Mouse (Mus musculus) Muller cell, postnatal 12 days (primary cell): ENCODE results near the gene Bora.
"Not testable (repeated sequence)": the region's sequence is repeated elsewhere in the genome, so short reads cannot be mapped to it uniquely, and the experiment has no call there.

Experiments used
- DNase-seq: peaks from one replicate; pipeline ENCODE4 v3.0.0-alpha.2; 2015; ENCODE audit errors: inconsistent ontology term

Gene Bora

GRCm38 (mm10) chr14:99046031-99046781 lies at the start of gene Bora, which contains the start of gene Mzt1:
Gene Bora (plus strand): TSS chr14:99046222.
Gene Mzt1 (minus strand): TSS chr14:99046134.
- DNase-seq: peak; percentile 97

DNA sequence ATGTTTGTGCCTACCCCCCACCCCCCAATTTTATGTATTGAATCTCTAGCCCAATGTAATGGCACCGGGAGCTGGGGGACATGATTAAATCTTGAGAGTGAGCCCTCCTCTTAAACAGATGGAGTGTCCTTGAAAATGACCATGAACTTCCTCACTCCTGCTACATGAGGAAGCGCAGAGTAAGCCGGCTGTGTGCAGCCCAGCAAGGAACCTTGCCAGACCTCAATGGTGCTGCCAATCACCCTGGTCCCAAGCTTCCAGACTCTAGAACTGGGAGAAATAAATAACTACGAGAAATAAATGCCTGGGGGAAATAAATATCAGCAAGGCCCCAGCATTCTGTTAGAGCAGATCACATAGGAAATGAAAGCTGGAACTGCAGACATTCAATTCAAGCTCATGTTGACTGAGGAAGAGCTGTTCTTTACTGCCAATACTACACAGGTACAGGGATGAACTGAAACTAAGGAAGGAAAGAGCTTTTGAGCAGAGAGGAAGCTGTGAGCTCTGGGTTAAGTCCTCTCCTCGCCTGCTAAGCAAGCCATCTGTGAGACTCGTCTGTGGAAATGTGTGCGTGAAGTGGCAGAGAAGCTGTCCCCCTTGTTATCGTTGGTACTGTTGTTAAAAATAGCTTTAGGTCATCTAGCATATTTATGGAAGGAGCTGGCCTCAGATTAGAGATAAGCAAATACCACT lies 35.6 kb upstream of the Bora start:
- no peak for DNase-seq

DNA sequence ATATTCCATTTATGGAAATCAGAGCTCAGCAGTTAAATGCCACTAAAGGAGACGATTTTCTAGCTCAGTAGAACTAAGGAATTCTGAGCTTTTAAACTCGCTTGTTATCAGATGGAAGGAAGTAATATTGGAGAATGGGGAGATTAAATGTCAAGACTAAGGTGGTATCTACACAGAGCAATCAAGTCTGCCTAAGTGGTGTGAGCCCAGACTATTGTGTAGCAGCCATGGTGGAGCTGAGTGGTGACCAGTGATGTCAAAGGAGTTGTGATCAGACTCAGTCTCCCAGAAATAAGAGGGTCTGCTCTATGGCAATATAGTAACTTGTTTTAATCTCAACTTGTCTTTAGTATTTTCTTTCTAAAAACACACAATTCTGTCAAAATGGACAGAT lies 35.1 kb upstream of the Bora start:
- DNase-seq: peak; percentile 7

- DNase-seq: no peak
Observed at GRCm38 (mm10) chr14:99018691-99019090, 27.3 kb upstream of the Bora start.

- no peak for DNase-seq
Observed at GRCm38 (mm10) chr14:99019136-99019808, 26.8 kb upstream of the Bora start.

DNA sequence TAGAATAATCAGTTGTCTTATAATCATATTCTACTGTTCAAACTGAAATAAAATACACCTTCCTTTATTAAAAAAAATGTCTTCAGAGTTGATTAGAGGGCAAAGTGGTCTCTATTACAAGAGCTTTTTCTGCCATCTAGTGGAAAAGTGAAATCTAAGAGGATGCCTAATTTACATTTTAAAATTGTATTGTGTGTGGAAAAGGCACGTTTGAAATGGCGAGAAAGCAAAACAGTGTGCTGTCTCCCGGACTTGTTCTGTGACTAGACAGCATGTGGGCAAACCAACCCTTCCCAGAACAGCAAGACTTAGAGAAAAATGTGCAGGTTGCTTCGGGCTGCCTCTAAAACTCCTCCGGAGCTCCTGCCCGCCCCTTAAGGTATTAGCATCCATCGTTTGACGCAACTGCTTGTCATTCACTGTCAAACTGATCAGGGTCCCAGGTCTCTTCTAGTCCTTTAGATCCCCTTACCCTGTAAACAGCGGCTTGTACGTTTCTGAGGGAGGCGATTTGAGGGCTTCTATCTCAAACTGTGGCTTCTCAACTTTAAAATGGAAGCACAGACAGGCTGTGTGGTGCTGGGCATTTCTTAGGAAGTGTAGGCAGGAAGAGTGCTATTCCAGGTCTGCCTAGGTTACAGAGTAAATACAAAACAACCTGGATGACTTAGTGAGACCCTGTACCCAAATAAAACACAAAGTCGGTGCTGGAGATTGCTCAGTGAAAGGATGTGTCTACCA lies 23.5 kb upstream of the Bora start:
- DNase-seq: peak; percentile 17

GRCm38 (mm10) chr14:99029987-99030386 lies 16.0 kb upstream of the Bora start:
- no peak for DNase-seq

- DNase-seq: no peak
Observed at GRCm38 (mm10) chr14:99031337-99031873, 14.6 kb upstream of the Bora start.

- no peak for DNase-seq
Observed at GRCm38 (mm10) chr14:99032596-99032995, 13.4 kb upstream of the Bora start.

DNA sequence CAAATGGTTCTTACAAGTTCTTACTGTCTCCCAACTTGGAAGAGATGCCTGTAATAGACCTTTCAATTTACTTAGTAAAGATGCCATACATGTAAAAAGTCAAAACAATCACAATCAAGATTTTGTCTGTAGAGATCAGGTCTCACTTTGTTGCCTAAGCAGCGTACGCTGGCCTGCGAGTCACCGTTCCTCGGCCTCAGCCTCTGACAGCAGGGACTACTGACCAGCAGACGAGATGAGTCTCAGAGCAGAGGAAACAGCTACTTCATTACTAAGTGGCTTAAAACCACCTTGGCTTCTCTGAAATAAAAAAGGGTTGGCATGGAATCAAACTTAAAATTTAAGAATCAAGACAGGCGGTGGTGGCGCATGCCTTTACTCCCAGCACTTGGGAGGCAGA lies 11.2 kb upstream of the Bora start:
- not testable (repeated sequence) for DNase-seq

- no peak for DNase-seq
Observed at GRCm38 (mm10) chr14:99036039-99036438, 10.0 kb upstream of the Bora start.

GRCm38 (mm10) chr14:99037703-99038102 lies 8.3 kb upstream of the Bora start:
- DNase-seq: no peak

- not testable (repeated sequence) for DNase-seq
Observed at GRCm38 (mm10) chr14:99039308-99039707, 6.7 kb upstream of the Bora start.

DNA sequence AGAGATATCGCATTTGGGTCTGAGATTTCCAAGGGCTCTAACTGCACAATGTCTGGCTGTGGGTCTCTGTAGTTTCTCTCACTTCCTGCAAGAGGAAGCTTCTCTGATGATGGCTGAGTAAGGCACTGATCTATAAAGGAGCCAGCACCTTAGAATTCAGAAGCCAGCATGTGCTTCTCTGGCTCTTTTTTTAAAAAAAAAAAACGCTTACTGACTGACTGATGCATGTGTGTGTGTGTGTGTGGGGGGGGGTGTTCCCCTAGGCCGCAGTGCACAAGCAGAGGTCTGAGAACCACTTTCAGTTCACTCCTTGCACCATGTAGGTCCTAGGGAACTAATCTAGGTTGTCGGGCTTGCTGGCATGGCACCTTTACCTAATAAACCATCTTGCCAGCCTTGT lies 4.6 kb upstream of the Bora start:
- no peak for DNase-seq

GRCm38 (mm10) chr14:99043499-99043898 lies 2.5 kb upstream of the Bora start:
- no peak for DNase-seq

GRCm38 (mm10) chr14:99044096-99044495 lies 1.9 kb upstream of the Bora start:
- DNase-seq: no peak

DNA sequence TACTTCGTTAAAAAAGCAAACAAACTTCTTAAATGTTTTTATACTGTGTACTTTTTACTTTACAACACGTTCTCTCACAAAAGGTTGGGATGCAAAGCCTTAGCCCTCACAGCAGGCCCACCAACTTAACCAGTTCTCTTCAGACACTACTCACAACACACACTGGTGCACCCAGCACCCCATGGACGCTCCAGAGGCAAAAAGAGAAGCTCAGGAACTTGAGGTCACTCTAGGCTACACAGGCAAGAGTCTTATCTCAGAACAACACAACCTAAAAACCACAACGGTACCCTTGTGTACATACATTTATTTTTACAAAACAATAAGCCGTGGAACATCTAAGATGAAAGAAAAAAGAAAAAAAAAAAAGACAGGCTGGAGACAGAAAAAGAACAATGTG lies 1.3 kb upstream of the Bora start:
- DNase-seq: no peak

- DNase-seq: peak; percentile 50
Observed at GRCm38 (mm10) chr14:99045378-99046030, 518 bp upstream of the Bora start.

DNA sequence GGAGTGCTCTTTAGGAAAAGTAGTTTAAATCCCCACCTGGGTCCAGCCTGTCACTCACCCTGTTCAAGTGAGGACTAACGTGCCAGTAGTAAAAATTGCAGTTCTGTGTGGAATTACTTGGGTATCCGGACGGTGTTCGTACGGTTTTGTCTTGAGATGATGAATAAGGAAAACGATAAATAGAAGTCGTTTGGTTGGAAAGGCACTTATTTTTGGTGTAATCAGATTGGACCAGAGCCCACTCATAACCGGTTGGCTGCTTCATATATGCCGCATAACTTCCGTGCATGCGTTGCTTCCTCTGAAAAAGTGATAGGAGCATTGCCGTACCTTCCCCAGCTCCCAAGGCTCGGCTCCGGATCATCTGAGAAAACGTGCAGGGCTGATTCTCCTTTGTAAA lies 760 bp downstream of the Bora start:
- DNase-seq: no peak

DNA sequence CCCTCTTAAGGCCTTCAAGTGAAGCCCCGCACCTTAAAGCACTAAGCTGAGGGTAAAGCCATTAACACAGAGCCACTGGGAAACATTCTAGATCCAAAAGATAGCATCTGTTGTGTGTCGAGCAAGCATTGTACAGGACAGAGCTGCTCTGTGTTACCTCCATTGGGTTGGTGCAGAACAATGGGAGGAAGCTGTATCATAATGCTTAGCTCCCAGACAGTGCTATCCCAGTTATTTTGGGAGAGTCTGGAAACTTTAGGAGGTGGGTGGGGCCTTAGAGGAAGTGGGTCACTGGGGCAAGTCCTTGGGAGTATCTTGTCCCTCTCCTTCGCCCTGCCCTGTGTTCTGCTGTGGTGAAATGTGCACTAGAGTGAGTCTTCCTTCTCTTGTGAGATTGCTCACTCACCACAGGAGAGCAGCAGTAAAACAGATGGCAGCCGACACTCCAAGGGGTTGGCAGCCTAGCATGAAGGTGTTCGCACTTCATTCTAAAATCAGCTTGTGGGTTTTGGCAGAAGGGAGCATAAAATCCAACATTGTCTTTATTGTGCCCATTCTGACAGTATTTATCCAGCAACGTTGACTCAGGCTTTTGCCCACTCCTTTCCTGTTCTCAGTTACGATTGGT lies 13.1 kb downstream of the Bora start:
- no peak for DNase-seq

- no peak for DNase-seq
Observed at GRCm38 (mm10) chr14:99060616-99061015, 14.6 kb downstream of the Bora start.
